In genomic region chr8:111700201-111700600, GRCm38 (mm10) we compare ENCODE assay signal across 25 mouse cellular contexts. TPM values are rescaled to one million over a fixed set of nuclear protein-coding genes. Genes with fewer than 3 reads are reported as not detected.
"Had no signal": no experiment of that assay in that cellular context is flagged by ENCODE, and none has a peak within 500 bp of the region (broad histone marks: within the 10 kb centered on the region; RNA-seq: fewer than 3 reads in every experiment).

No protein-coding gene starts in this region.

- H3K9ac ChIP-seq: liver, embryonic 15.5 days; liver, postnatal 0 days; lung, embryonic 15.5 days; midbrain, embryonic 13.5 days; midbrain, embryonic 15.5 days; neural tube, embryonic 13.5 days; neural tube, embryonic 15.5 days had no signal

- H3K27me3 ChIP-seq: liver, embryonic 15.5 days; lung, embryonic 15.5 days; midbrain, embryonic 13.5 days; midbrain, embryonic 15.5 days; neural tube, embryonic 13.5 days; neural tube, embryonic 15.5 days had no signal

- H3K4me3 ChIP-seq: liver, embryonic 15.5 days; lung, embryonic 15.5 days; megakaryocyte, embryonic 14.5 days; midbrain, embryonic 13.5 days; midbrain, embryonic 15.5 days; neural tube, embryonic 13.5 days; neural tube, embryonic 15.5 days had no signal

- H3K4me2 ChIP-seq: liver, embryonic 15.5 days; lung, embryonic 15.5 days; midbrain, embryonic 11.5 days; midbrain, embryonic 13.5 days; midbrain, embryonic 15.5 days; neural tube, embryonic 13.5 days; neural tube, embryonic 15.5 days had no signal

- H3K4me1 ChIP-seq: lung, embryonic 15.5 days; midbrain, embryonic 13.5 days; midbrain, embryonic 15.5 days; neural tube, embryonic 13.5 days; neural tube, embryonic 15.5 days had no signal

- H3K9me3 ChIP-seq: liver, embryonic 15.5 days; lung, embryonic 15.5 days; midbrain, embryonic 13.5 days; midbrain, embryonic 15.5 days; neural tube, embryonic 13.5 days; neural tube, embryonic 15.5 days had no signal

- H3K36me3 ChIP-seq: liver, embryonic 15.5 days; lung, embryonic 15.5 days; midbrain, embryonic 13.5 days; midbrain, embryonic 15.5 days; neural tube, embryonic 13.5 days; neural tube, embryonic 15.5 days had no signal

- ATAC-seq: liver, postnatal 0 days; lung, postnatal 0 days; midbrain, embryonic 13.5 days; midbrain, embryonic 15.5 days had no signal

- H3K27ac ChIP-seq: liver, embryonic 15.5 days; lung, embryonic 15.5 days; macrophage; midbrain, embryonic 13.5 days; midbrain, embryonic 15.5 days; neural tube, embryonic 13.5 days; neural tube, embryonic 15.5 days had no signal

- DNase-seq: liver, postnatal 0 days; lung, adult 2 months; lung, postnatal 14 days; lung, postnatal 36 days; retina, postnatal 1 day; right cerebral cortex, adult 18-20 months; right cerebral cortex, postnatal 25 days; right cerebral cortex, postnatal 4 days; spleen, adult 18-20 months; thymus, adult 18-20 months; thymus, postnatal 25 days; thymus, postnatal 4 days had no signal

RNA-seq across cellular contexts. Expression of gene Ctrb1, which starts 9.4 kb away (rescaled TPM):
- polyA plus RNA-seq: lung, postnatal 0 days; macrophage; midbrain, embryonic 11.5 days; midbrain, postnatal 0 days; neural tube, embryonic 11.5 days; neural tube, embryonic 13.5 days; neural tube, embryonic 15.5 days; stomach, embryonic 14.5 days had no signal
